ENCODE assay signal across 12 mouse cellular contexts in the genomic region with DNA sequence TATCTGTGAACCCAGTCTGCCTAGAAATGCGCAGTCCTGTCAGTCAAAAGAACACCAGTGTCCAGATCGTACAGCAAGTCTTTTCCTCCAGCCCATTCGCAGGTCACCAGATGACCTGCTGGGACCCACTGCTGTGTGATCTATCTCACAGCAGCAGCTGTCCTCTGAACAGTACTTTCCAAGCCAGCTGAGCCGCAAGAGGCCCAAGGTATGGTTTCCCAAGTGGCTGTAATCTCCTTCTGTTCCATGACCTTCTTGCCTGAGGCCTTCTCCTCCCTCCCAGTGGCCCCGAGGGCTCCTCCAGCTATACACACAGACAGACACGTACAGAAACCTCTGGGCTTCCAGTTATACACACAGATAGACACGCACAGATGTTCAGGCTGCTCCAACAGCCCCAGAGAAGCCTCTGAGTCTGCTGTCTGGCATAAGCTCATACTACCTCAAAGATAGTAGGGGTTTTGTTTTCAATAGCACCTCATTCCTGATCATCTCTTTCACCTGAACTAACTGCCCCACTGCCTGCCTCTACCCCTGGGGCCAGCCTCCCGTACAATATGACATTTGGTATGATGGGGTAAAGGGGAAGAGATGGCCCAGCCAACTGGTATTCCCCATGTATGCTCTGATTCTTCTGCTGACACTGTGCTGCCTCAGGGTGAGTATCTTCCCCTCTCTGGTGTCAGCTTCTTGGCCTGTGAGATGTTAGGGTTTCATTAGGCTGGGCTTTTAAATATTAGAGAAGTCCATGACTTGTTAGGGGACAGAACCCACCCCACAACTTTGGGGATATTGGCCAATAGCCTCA. TPM values are rescaled to one million over a fixed set of nuclear protein-coding genes. Genes with fewer than 3 reads are reported as not detected.
A peak's percentile ranks its signal among the peaks of the same experiment; 100 is the strongest.
DNase-seq lines count a peak whose midpoint lies in the region; ATAC-seq lines count a peak whose summit lies in the region.
"Had no signal": no experiment of that assay in that cellular context is flagged by ENCODE, and none has a peak within 500 bp of the region (broad histone marks: within the 10 kb centered on the region; RNA-seq: fewer than 3 reads in every experiment).

No protein-coding gene starts in this region.

- no peaks in the 10 kb centered on the region for H3K27me3 ChIP-seq in embryonic facial prominence, embryonic 12.5 days
- no peaks in the 10 kb centered on the region for H3K27me3 ChIP-seq in embryonic facial prominence, embryonic 10.5 days (replicated peaks; ENCODE audit: low read depth, poor library complexity, severe bottlenecking)
- no peaks in the 10 kb centered on the region for H3K27me3 ChIP-seq in hindbrain, embryonic 14.5 days (ENCODE audit: control insufficient read depth, insufficient read depth, low read length)
- H3K27me3 ChIP-seq in midbrain, embryonic 12.5 days: no peaks in the 10 kb centered on the region; the same call in 1 of the 2 replicates
- H3K27me3 ChIP-seq: embryonic facial prominence, embryonic 13.5 days had no signal

- no peaks in the 10 kb centered on the region for H3K4me1 ChIP-seq in embryonic facial prominence, embryonic 12.5 days
- H3K4me1 ChIP-seq in embryonic facial prominence, embryonic 10.5 days: peaks cover 13% of the 10 kb centered on the region; the same call in 1 of the 2 replicates
- no peaks in the 10 kb centered on the region; the same call in 1 of the 2 replicates for H3K4me1 ChIP-seq in hindbrain, embryonic 14.5 days (replicated peaks; ENCODE audit: control insufficient read depth, insufficient read depth, low read length)
- peaks cover 7% of the 10 kb centered on the region; the same call in 1 of the 2 replicates for H3K4me1 ChIP-seq in midbrain, embryonic 12.5 days
- H3K4me1 ChIP-seq: embryonic facial prominence, embryonic 13.5 days had no signal

- no peak overlapping the region for H3K4me2 ChIP-seq in embryonic facial prominence, embryonic 12.5 days (replicated peaks)
- no peak overlapping the region for H3K4me2 ChIP-seq in hindbrain, embryonic 14.5 days (replicated peaks)
- no peak overlapping the region for H3K4me2 ChIP-seq in midbrain, embryonic 12.5 days (replicated peaks)
- H3K4me2 ChIP-seq: embryonic facial prominence, embryonic 13.5 days had no signal

- 0 out of 2 replicates have a peak overlapping the region, but pooled peaks have one; percentile 41 for H3K27ac ChIP-seq in embryonic facial prominence, embryonic 12.5 days
- no peak overlapping the region; the same call in 1 of the 2 replicates for H3K27ac ChIP-seq in embryonic facial prominence, embryonic 10.5 days (replicated peaks)
- H3K27ac ChIP-seq in hindbrain, embryonic 14.5 days: 0 out of 2 replicates have a peak overlapping the region, but pooled peaks have one; percentile 39
- peak overlapping the region; percentile 69 for H3K27ac ChIP-seq in midbrain, embryonic 12.5 days (replicated peaks)
- H3K27ac ChIP-seq: embryonic facial prominence, embryonic 13.5 days had no signal

- DNase-seq in embryonic facial prominence, embryonic 10.5 days (ENCODE audit: low spot score): no peak
- peak; percentile 77 for DNase-seq in 416B (ENCODE audit: low read depth)
- no peak for DNase-seq in hindbrain, embryonic 14.5 days (ENCODE audit: low spot score)
- DNase-seq in right cerebral cortex, postnatal 4 days: no peak
- no peak for DNase-seq in cerebellum, adult 11 months
- no peak for DNase-seq in left cerebral cortex, adult 9 months (ENCODE audit: low spot score in 2 of 2)
- DNase-seq: kidney, adult 11 months; right cerebral cortex, postnatal 14 days had no signal

- H3K9me3 ChIP-seq in embryonic facial prominence, embryonic 12.5 days: no peaks in the 10 kb centered on the region
- no peaks in the 10 kb centered on the region for H3K9me3 ChIP-seq in embryonic facial prominence, embryonic 10.5 days
- no peaks in the 10 kb centered on the region for H3K9me3 ChIP-seq in hindbrain, embryonic 14.5 days (ENCODE audit: control insufficient read depth, low read length)
- no peaks in the 10 kb centered on the region for H3K9me3 ChIP-seq in midbrain, embryonic 12.5 days
- H3K9me3 ChIP-seq: embryonic facial prominence, embryonic 13.5 days had no signal

- no peak overlapping the region for H3K9ac ChIP-seq in embryonic facial prominence, embryonic 12.5 days
- H3K9ac ChIP-seq in hindbrain, embryonic 14.5 days: no peak overlapping the region
- H3K9ac ChIP-seq in midbrain, embryonic 12.5 days (replicated peaks): no peak overlapping the region
- H3K9ac ChIP-seq: embryonic facial prominence, embryonic 13.5 days had no signal

- H3K4me3 ChIP-seq in embryonic facial prominence, embryonic 12.5 days: no peak overlapping the region
- H3K4me3 ChIP-seq in embryonic facial prominence, embryonic 10.5 days: no peak overlapping the region
- no peak overlapping the region for H3K4me3 ChIP-seq in hindbrain, embryonic 14.5 days (replicated peaks; ENCODE audit: low read length)
- H3K4me3 ChIP-seq in midbrain, embryonic 12.5 days: no peak overlapping the region
- H3K4me3 ChIP-seq: embryonic facial prominence, embryonic 13.5 days had no signal

- ATAC-seq in embryonic facial prominence, embryonic 12.5 days (ENCODE audit: insufficient number of reproducible peaks, insufficient read depth, low FRiP score, low TSS enrichment): no peak
- no peak for ATAC-seq in hindbrain, embryonic 14.5 days (ENCODE audit: low FRiP score)
- no peak for ATAC-seq in midbrain, embryonic 12.5 days (ENCODE audit: low FRiP score, low read depth)
- ATAC-seq: activated CD4-positive, CD25-positive, alpha-beta regulatory T cell, adult 4 months had no signal

- peaks cover 48% of the 10 kb centered on the region for H3K36me3 ChIP-seq in embryonic facial prominence, embryonic 12.5 days
- H3K36me3 ChIP-seq in embryonic facial prominence, embryonic 10.5 days (replicated peaks): peaks cover 56% of the 10 kb centered on the region
- H3K36me3 ChIP-seq in hindbrain, embryonic 14.5 days (replicated peaks; ENCODE audit: control insufficient read depth, insufficient read depth): peaks cover 75% of the 10 kb centered on the region
- peaks cover 53% of the 10 kb centered on the region for H3K36me3 ChIP-seq in midbrain, embryonic 12.5 days

- 49% methylated on average over 8 of the region's 8 CpGs for WGBS in embryonic facial prominence, embryonic 12.5 days
- 66% methylated on average over 8 of the region's 8 CpGs for WGBS in embryonic facial prominence, embryonic 10.5 days
- WGBS in hindbrain, embryonic 14.5 days: 46% methylated on average over 8 of the region's 8 CpGs
- WGBS in midbrain, embryonic 12.5 days: 58% methylated on average over 8 of the region's 8 CpGs

RNA-seq across cellular contexts. Expression of a gene that starts 19.6 kb away (rescaled TPM):
- 10.1 and 10.2 TPM in 2 replicates for polyA plus RNA-seq in embryonic facial prominence, embryonic 12.5 days (2016; fragmentation: Nextera tagmentation; extraction: Ambion mirVana)
- 4.0 and 4.3 TPM in 2 replicates for polyA plus RNA-seq in embryonic facial prominence, embryonic 10.5 days (2016; fragmentation: Nextera tagmentation; extraction: Ambion mirVana)
- polyA plus RNA-seq in hindbrain, embryonic 14.5 days (2014; fragmentation: Nextera tagmentation; extraction: Ambion mirVana): 24.7 and 25.7 TPM in 2 replicates
- 9.6 and 10.7 TPM in 2 replicates for polyA plus RNA-seq in midbrain, embryonic 12.5 days (2016; fragmentation: Nextera tagmentation; extraction: Ambion mirVana)
- polyA plus RNA-seq: activated CD4-positive, CD25-positive, alpha-beta regulatory T cell, adult 4 months had no signal

RNA-seq across cellular contexts. Expression of a gene that starts 40.6 kb away (rescaled TPM):
- polyA plus RNA-seq in embryonic facial prominence, embryonic 12.5 days (2016; fragmentation: Nextera tagmentation; extraction: Ambion mirVana): 123 and 125 TPM in 2 replicates
- 160 and 165 TPM in 2 replicates for polyA plus RNA-seq in embryonic facial prominence, embryonic 10.5 days (2016; fragmentation: Nextera tagmentation; extraction: Ambion mirVana)
- polyA plus RNA-seq in hindbrain, embryonic 14.5 days (2014; fragmentation: Nextera tagmentation; extraction: Ambion mirVana): 70.5 and 87.5 TPM in 2 replicates
- polyA plus RNA-seq in midbrain, embryonic 12.5 days (2016; fragmentation: Nextera tagmentation; extraction: Ambion mirVana): 220 and 225 TPM in 2 replicates

RNA-seq across cellular contexts. Expression of a gene that starts 59.5 kb away (rescaled TPM):
- 48.0 and 50.0 TPM in 2 replicates for polyA plus RNA-seq in embryonic facial prominence, embryonic 12.5 days (2016; fragmentation: Nextera tagmentation; extraction: Ambion mirVana)
- polyA plus RNA-seq in embryonic facial prominence, embryonic 10.5 days (2016; fragmentation: Nextera tagmentation; extraction: Ambion mirVana): 51.7 and 57.4 TPM in 2 replicates
- polyA plus RNA-seq in hindbrain, embryonic 14.5 days (2014; fragmentation: Nextera tagmentation; extraction: Ambion mirVana): 19.3 and 23.8 TPM in 2 replicates
- 28.2 and 34.2 TPM in 2 replicates for polyA plus RNA-seq in midbrain, embryonic 12.5 days (2016; fragmentation: Nextera tagmentation; extraction: Ambion mirVana)

RNA-seq across cellular contexts. Expression of a gene that starts 59.6 kb away (rescaled TPM):
- polyA plus RNA-seq in embryonic facial prominence, embryonic 12.5 days (2016; fragmentation: Nextera tagmentation; extraction: Ambion mirVana): 1.7 and 1.8 TPM in 2 replicates
- polyA plus RNA-seq in embryonic facial prominence, embryonic 10.5 days (2016; fragmentation: Nextera tagmentation; extraction: Ambion mirVana): 1.6 TPM in 2 replicates
- polyA plus RNA-seq in hindbrain, embryonic 14.5 days (2014; fragmentation: Nextera tagmentation; extraction: Ambion mirVana): 2.3 and 2.6 TPM in 2 replicates
- 1.1 TPM in 2 replicates for polyA plus RNA-seq in midbrain, embryonic 12.5 days (2016; fragmentation: Nextera tagmentation; extraction: Ambion mirVana)
- polyA plus RNA-seq: activated CD4-positive, CD25-positive, alpha-beta regulatory T cell, adult 4 months had no signal
